Mouse (Mus musculus): ENCODE results near the gene Btg3. TPM values are rescaled to one million over a fixed set of nuclear protein-coding genes. Genes with fewer than 3 reads are reported as not detected.
"Not testable (repeated sequence)": the region's sequence is repeated elsewhere in the genome, so short reads cannot be mapped to it uniquely, and the experiment has no call there.

The Btg3 gene
- polyA plus RNA-seq (2017; shearing (Covaris generic)), result 10 to 100 TPM in 1 of 3 experiments, 1 to 10 TPM in 2; 6.6 to 12.3 (median 8.0) TPM

DNA sequence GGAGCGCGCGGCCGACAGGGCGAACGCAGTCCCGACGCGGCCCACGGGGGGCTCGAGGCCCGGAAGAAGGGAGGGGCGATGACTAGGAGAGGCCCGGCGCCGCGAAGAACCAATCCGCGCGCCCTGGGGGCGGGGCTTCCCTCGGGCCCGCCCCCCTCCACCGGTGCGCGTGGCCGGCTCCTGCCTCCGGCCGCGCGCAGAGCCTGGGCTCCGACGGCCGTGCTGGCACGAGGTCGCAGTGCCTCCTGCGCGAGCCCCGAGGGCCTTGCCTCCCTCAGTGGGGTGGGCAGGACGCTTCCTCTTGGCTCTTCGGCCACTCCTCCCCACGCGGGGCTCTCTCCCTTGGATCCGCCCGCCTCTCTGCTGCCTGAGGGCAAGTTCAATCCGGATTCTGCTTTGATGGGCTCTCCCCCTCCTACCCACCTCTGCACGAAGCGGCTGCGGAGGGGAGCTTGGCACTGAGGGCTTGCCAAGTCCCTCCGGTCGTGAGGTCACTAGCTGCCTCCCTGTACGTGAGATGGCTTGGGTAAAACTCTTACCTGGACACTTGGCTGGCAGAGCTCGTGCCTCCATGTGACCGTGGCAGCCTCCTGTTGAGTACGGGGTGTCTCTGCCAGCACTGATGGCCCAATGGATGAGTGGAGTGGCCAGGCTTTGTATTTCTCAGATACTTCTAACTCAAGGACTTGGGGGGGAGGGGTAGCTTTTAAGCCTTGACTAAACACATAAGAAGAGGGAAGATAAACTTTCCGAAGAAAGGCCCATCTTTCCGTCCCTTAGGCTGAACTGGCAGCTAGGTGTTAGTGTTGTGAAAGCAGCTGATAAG is at the start of gene Btg3:
Gene Btg3, minus strand, starts transcription at position 448 of the 826 bp plus-strand sequence.
- ATAC-seq, result peak; percentile 82

GRCm38 (mm10) chr16:78417733-78418132 is 40.7 kb upstream of the Btg3 start:
- ATAC-seq, result no peak

- no peak for ATAC-seq
Observed at GRCm38 (mm10) chr16:78416500-78416899, 39.5 kb upstream of the Btg3 start.

- no peak for ATAC-seq
Observed at GRCm38 (mm10) chr16:78409991-78410390, 33.0 kb upstream of the Btg3 start.

DNA sequence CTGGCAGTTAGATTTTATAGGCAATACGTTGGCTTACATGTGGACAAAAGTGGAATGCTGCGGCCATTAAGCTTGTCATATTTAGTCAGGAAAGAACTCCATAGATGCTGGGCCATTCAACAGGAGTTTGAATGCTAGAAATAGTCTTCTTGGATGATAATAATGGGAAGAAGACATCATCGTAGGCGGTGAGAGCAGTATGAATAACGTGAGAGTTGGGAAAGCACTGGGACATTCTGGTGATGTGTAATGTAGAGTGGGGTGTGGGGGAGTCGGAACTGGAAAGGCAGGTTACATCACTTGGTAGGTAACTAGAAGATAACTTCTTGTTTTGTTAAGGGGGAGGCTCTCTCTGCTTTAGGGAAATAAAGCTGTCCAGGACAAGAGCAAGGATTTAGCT is 30.9 kb upstream of the Btg3 start:
- no peak for ATAC-seq

GRCm38 (mm10) chr16:78406657-78407056 is 29.7 kb upstream of the Btg3 start:
- ATAC-seq, result no peak

GRCm38 (mm10) chr16:78402316-78402715 is 25.3 kb upstream of the Btg3 start:
- ATAC-seq, result no peak

GRCm38 (mm10) chr16:78399423-78399822 is 22.4 kb upstream of the Btg3 start:
- no peak for ATAC-seq

- no peak for ATAC-seq
Observed at GRCm38 (mm10) chr16:78398734-78399133, 21.7 kb upstream of the Btg3 start.

- no peak for ATAC-seq
Observed at GRCm38 (mm10) chr16:78391354-78391753, 14.4 kb upstream of the Btg3 start.

DNA sequence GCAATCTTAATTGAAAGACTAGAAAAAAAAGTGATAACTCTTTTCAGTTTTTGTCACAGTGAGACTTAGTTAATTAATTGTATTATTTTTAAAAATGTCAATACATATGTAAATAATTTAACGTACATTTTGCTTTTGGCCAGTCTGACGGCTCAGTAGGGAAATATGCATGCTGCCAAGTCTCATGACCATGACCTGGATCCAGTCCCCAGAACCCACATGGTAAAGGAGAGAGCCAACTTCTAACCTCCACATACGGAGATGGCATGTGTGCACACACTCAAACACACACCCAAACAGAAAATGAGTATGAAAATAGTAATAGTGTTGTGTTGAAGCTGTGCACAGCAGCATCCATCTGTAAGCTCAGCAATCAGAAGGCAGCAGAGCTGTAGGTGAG is 13.0 kb upstream of the Btg3 start:
- no peak for ATAC-seq

DNA sequence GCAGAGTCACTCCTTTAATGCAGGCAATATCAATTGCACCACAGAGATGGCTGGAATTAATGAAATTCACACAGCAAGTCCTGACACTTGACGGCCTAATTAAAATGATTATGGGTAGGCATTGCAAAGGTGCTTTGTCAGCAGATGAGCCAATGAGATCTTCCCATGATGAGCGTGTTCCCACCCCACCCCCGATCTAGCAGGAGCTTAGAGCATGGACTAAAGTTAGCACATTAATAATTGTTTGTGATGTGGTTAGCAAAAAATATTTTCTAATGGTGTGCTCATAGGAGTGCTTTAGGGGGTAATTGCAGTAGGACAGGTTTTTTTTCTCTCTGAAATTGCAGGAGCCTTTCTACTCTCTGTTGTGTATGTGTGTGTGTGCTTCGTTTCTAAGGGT is 12.1 kb upstream of the Btg3 start:
- ATAC-seq, result no peak

DNA sequence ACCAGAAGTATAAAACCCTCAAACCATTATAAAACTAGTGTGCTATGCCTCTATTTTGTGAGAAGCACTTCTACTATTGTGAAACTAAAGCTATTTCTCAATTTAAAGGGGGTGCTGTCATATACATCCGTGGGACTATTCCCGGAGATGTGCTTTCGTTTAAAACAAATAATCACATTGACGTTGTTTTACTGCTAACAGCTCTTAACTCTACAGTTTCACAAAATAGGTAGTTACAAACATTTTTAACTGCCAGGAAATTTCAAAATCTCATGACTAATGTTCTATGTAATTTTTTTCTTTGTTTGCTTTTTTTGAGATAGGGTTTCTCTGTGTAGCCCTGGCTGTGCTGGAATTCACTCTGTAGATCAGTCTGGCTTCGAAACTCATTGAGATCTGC is 1.5 kb upstream of the Btg3 start:
- no peak for ATAC-seq

DNA sequence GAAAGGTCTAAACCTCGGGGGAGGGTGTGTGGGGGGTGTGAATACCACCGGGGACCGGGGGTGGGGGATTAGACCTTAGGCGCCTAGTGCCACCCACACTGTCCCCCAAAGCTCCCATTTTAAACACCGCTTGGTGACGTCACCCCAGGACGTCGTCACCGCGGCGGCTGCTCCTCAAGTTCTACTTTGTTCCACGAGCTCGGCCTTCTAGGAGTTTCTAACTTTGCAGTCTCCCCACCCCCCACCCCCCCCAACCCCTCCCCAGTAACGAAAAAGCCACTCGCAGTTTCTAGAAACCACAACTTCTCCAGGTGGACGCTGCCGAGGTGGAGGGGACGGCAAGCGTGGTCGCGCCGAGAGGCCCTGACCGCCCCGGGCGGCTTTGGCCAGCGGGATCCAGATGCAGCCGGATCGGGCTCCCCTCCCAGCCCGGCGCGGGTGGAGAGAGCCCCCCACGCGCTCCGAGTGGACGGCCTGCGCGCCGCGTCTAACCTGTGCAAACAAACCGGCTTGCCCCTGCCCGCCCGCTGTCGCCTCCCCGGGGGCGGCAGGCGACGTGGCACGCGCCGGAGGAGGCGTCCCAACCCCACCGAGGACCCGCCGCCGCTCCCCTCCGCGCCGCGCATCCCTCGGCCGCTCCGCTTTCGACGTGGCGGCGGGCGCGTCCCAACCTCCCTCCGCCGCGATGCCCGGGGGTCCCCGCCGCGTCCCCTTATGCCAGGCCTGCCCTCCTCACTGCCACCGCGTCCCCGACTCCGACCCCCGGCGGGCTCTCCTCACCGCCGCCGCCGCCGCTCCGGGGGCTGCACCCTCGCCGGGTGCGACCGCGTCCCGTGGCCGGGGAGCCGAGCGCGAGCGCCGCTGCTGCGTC is 936 bp downstream of the Btg3 start:
- ATAC-seq, result peak; percentile 47

DNA sequence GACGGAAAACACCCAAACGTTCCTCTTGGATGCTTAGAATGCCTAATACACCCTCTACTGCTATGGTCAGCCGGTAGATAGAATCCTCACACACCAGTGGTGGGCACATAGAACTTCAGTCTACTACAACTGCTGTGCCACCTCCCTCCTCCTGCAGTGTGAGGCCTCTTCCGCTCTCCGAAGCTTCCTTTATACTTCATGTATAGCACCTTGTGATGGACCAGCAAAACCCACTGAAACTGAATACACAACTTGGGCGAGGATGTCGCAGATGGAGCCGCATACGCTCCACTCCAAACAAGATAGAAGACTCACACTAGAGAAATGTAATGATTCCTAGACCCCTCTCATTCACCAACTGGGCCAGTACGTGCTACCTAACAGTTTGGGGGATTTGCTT is 1.8 kb downstream of the Btg3 start:
- peak; percentile 38 for ATAC-seq

GRCm38 (mm10) chr16:78373743-78374142 is 3.2 kb downstream of the Btg3 start:
- no peak for ATAC-seq

DNA sequence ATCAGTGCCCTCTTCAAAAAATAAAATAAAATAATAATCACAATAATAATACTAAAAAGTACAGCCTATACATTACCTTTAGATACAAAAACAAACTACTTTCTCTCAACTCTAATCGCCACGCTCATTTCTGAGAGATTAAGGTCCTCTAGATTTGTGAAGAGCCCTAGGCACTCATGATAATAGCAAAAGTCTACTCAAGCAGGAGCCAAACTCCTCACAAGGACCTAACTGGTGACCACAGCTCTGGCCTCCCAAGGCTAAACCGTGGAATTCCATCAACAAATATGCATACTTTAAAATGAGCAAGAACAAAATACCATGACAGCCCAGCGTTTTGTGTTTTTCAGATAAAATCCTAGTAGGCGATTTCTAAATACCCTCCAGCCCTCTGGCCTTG is 4.2 kb downstream of the Btg3 start:
- no peak for ATAC-seq

DNA sequence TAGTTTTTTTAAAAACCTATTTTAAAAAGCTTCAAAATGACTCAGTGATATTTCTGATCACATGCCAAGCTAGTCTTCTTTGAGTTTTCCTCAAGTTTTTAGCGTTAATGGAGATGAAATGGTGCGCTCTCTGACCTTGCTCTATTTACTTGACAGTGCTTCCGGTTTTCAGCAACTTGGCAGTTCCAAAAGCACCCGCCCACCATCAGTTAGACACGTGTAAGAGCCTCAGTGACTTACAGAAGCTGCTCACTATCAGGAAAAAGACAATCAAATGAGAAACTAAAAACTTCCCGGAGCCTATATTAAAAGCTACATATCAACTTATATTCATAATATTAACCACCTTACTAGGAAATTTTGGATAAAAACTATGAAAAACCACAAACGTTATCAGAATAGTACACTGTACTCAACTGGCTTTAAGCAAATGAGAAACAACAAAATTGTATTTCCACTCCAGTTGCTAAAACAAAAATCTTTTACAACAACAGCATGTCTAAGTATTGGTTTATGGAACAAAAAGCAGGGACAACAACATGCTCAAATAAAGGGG is 5.4 kb downstream of the Btg3 start:
- peak; percentile 27 for ATAC-seq

- ATAC-seq, result not testable (repeated sequence)
Observed at GRCm38 (mm10) chr16:78364554-78364953, 12.4 kb downstream of the Btg3 start.

DNA sequence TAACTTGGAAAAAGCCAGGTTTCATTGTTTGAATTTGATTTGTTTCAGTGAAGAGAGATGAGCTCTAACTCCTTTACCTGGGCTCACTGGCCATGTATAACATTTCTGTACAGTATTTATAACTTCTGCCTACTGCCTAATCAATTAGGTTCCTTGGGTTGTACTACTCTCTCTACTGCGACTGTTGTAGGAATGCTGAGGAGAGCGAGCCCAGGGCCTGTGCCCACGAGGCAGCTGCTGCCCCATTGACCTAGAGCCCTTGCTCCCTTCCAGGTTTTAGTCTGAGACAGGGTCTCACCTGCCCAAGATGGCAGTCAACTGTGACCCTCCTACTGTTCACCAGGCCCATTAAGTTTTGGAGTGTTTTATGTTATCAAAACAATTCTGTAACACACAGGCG is 15.5 kb downstream of the Btg3 start:
- no peak for ATAC-seq

DNA sequence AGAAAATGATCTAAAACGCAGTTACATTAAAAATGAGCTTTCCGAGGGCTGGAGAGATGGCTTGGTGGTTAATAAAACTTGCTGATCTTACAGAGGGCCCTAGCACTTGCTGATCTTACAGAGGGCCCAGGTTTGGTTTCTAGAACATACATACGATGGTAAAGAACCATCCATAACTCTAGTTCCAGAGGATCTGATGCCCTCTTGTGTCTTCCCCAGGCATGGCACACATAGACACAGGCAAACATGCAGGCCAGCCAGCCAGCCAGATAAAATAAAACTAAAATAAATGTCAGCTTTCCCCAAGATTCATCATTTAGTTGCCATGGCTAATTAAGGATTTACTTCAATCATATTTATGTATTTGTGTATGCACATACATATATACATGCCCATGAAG is 19.2 kb downstream of the Btg3 start:
- no peak for ATAC-seq

DNA sequence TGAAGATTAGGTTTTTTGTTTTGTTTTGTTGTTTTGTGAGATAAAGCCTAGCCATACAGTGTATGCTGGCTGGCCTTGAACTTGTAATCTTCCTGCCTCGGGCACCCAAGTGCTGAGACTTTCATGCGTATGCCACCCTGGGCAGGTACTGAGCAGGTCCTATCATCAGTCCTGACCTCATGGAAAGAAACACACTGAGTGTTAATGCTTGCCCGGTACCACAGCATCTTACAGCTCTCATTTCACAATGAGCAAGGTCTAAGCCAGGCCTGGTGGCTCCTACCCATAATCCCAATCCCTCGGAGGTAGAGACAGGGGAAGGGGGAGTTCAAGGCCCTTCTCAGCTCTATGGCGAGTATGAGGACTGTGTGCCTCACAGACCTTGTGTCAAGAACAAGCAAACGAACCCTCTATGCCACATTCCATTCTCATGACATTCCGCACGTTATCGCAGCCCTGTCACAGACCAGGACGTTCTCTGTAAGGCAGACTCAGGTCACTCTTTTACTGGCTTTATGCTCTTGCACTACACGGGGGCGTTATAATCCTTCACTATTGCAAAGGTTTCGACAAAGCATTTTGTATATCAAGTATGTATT is 29.6 kb downstream of the Btg3 start:
- ATAC-seq, result no peak

All from inflammation-experienced regulatory T-cells, adult 6 months (primary cell).